Mouse (Mus musculus): ENCODE results near the gene Gm28230. TPM values are rescaled to one million over a fixed set of nuclear protein-coding genes. Genes with fewer than 3 reads are reported as not detected.

Gene Gm28230
- total and polyA plus RNA-seq, 3 experiments, result not detected

DNA sequence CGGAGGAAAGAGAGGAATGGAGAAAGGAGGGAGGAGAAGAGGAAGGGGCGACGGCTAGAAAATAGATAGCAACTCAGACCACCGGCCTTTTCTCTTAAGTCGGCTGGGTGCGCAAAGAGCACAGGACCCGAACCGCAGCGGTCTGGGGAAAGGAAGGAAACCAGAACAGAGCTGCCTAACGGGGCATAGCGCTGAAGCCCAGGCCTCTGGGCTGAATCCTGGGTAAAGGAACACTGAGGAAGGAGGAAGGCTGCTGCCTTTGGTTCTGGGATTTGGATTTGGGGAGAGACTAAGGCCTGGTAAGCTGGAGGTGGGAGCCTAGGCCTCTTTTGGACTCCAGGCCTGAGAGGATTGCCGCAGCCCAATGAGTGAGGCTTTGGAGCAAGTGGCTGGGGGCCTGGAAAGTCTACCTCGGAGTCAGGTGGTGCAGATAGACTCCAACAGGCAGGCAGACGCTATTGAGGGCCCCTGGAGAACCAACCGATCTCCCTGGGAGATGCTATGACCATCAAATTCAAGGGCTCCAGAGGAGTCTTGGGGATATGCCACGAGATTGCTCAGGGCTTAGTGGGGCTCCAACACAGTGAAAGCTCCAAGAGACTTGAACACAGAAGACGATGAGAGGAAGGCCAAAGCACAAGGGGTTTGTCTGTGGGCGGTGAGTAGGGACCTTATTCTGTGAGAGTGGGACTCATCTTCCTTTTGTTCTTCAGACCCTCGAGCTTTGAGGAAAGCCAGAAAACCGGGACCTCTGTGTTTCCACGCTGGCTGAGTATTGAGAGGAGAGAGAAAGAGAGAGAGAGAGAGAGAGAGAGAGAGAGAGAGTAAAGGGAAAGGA lies 45.7 kb upstream of the Gm28230 start:
- no peaks in the 10 kb centered on the region for H3K36me3 ChIP-seq (ENCODE audit: control insufficient read depth in 1 of 2, insufficient read depth in 2 of 2, low read length in 2 of 2)
- no peak overlapping the region for H3K9ac ChIP-seq (ENCODE audit: control insufficient read depth, low read depth, low read length, poor library complexity, severe bottlenecking)
- DNase-seq (ENCODE audit: low read depth, low spot score), result no peak
- H3K79me2 ChIP-seq (ENCODE audit: control insufficient read depth, insufficient read depth, low read length, poor library complexity), result no peaks in the 10 kb centered on the region
- no peak overlapping the region for H3K27ac ChIP-seq (ENCODE audit: control insufficient read depth, low read depth, low read length)
- no peaks in the 10 kb centered on the region for H3K4me1 ChIP-seq (ENCODE audit: control insufficient read depth in 1 of 2, insufficient read depth in 2 of 2, low read length in 2 of 2)
- H3K27me3 ChIP-seq (ENCODE audit: control insufficient read depth in 1 of 2, insufficient read depth in 2 of 2, low read length in 2 of 2), result peaks cover 2 to 5% of the 10 kb centered on the region in 2 experiments; a peak in 3 of 4 replicates
- no peaks in the 10 kb centered on the region for H3K9me3 ChIP-seq (replicated peaks; ENCODE audit: insufficient read depth, low read length)
- H3K4me3 ChIP-seq (ENCODE audit: control insufficient read depth in 1 of 2, insufficient read depth in 1 of 2, low read depth in 2 of 2, low read length in 2 of 2), result no peak overlapping the region
- TF ChIP-seq NELFE (IDR thresholded peaks at IDR 0.05; ENCODE audit: low read depth, low read length) (no peak), ZMIZ1 (IDR thresholded peaks at IDR 0.05; ENCODE audit: low read depth, low read length) (no peak), MYC (IDR thresholded peaks at IDR 0.05; ENCODE audit: low read depth, low read length) (no peak), KAT2A (conservative IDR thresholded peaks at IDR 0.05; ENCODE audit: low read depth, low read length) (no peak), JUND (IDR thresholded peaks at IDR 0.05; ENCODE audit: low read depth, low read length) (no peak), MEF2A (IDR thresholded peaks at IDR 0.05; ENCODE audit: extremely low read depth, insufficient replicate concordance, low read depth, low read length, poor library complexity, severe bottlenecking) (no peak), ETS1 (IDR thresholded peaks at IDR 0.05; ENCODE audit: low read depth, low read length) (no peak), ZKSCAN1 (IDR thresholded peaks at IDR 0.05; ENCODE audit: low read depth, low read length) (no peak), POLR2AphosphoS5 (IDR thresholded peaks at IDR 0.05; ENCODE audit: borderline replicate concordance, low read depth, low read length) (no peak), RCOR1 (IDR thresholded peaks at IDR 0.05; ENCODE audit: low read depth, low read length) (no peak), MXI1 (IDR thresholded peaks at IDR 0.05; ENCODE audit: low read depth, low read length) (no peak), POLR2AphosphoS2 (IDR thresholded peaks at IDR 0.05; ENCODE audit: low read length) (no peak), NRF1 (IDR thresholded peaks at IDR 0.05; ENCODE audit: insufficient read depth, low read depth, low read length, poor library complexity, severe bottlenecking) (no peak), RAD21 (IDR thresholded peaks at IDR 0.05; ENCODE audit: low read depth, low read length) (no peak), GATA1 (IDR thresholded peaks at IDR 0.05; ENCODE audit: low read depth, low read length) (no peak), E2F4 (IDR thresholded peaks at IDR 0.05; ENCODE audit: borderline replicate concordance, low read depth, low read length) (no peak), CHD2 (IDR thresholded peaks at IDR 0.05; ENCODE audit: low read length) (no peak), TCF12 (IDR thresholded peaks at IDR 0.05; ENCODE audit: low read depth, low read length) (no peak)
